Mouse (Mus musculus): ENCODE results near the gene Tceal5. TPM values are rescaled to one million over a fixed set of nuclear protein-coding genes. Genes with fewer than 3 reads are reported as not detected.

The Tceal5 gene
- polyA plus RNA-seq (2015; fragmentation: Nextera tagmentation; extraction: Ambion mirVana): 4.1 and 4.2 TPM in 2 replicates

GRCm38 (mm10) chrX:136203664-136204066 is at the start of gene Tceal5:
Tceal5 (minus strand) TSS chrX:136203876.
- no peaks in the 10 kb centered on the region for H3K4me1 ChIP-seq (replicated peaks)
- H3K4me2 ChIP-seq (replicated peaks): peak within 1 kb of the TSS; percentile 60
- peak; percentile 75 for ATAC-seq
- H3K4me3 ChIP-seq (replicated peaks): peak within 1 kb of the TSS; percentile 34
- no peaks in the 10 kb centered on the region for H3K36me3 ChIP-seq
- no peaks in the 10 kb centered on the region for H3K27me3 ChIP-seq (replicated peaks)
- H3K9ac ChIP-seq: no peak within 1 kb of the TSS
- no peaks in the 10 kb centered on the region for H3K9me3 ChIP-seq
- 26% methylated on average over 9 of the region's 9 CpGs for WGBS
- no peak within 1 kb of the TSS for H3K27ac ChIP-seq

GRCm38 (mm10) chrX:136252023-136252729 is 48.5 kb upstream of the Tceal5 start:
- Histone ChIP-seq H3K36me3 (no peaks in the 10 kb centered on the region), H3K4me2 (replicated peaks) (no peak overlapping the region), H3K9ac (no peak overlapping the region), H3K4me1 (replicated peaks) (0 out of 2 replicates have a peak, but pooled peaks cover 2% of the 10 kb centered on the region), H3K4me3 (replicated peaks) (no peak overlapping the region), H3K9me3 (no peaks in the 10 kb centered on the region), H3K27me3 (replicated peaks) (no peaks in the 10 kb centered on the region), H3K27ac (no peak overlapping the region)
- peak; percentile 58 for ATAC-seq
- 38% methylated on average over 6 of the region's 6 CpGs for WGBS

- H3K4me1 ChIP-seq (replicated peaks): 0 out of 2 replicates have a peak, but pooled peaks cover 2% of the 10 kb centered on the region
- H3K27me3 ChIP-seq (replicated peaks): no peaks in the 10 kb centered on the region
- no peaks in the 10 kb centered on the region for H3K9me3 ChIP-seq
- ATAC-seq: no peak
- no peaks in the 10 kb centered on the region for H3K36me3 ChIP-seq
- H3K4me3 ChIP-seq (replicated peaks): no peak overlapping the region
- H3K4me2 ChIP-seq (replicated peaks): no peak overlapping the region
- 40% methylated on average over 7 of the region's 7 CpGs for WGBS
- H3K9ac ChIP-seq: no peak overlapping the region
- H3K27ac ChIP-seq: no peak overlapping the region
These were observed 46.0 kb upstream of the Tceal5 start for GRCm38 (mm10) chrX:136249671-136250070.

- H3K4me2 ChIP-seq (replicated peaks): no peak overlapping the region
- no peak overlapping the region for H3K4me3 ChIP-seq (replicated peaks)
- no peaks in the 10 kb centered on the region for H3K36me3 ChIP-seq
- no peaks in the 10 kb centered on the region for H3K27me3 ChIP-seq (replicated peaks)
- H3K27ac ChIP-seq: no peak overlapping the region
- 0 out of 2 replicates have a peak, but pooled peaks cover 2% of the 10 kb centered on the region for H3K4me1 ChIP-seq (replicated peaks)
- no peaks in the 10 kb centered on the region for H3K9me3 ChIP-seq
- WGBS: 44% methylated on average over 6 of the region's 6 CpGs
- ATAC-seq: no peak
- no peak overlapping the region for H3K9ac ChIP-seq
These were observed 45.1 kb upstream of the Tceal5 start for GRCm38 (mm10) chrX:136248811-136249210.

GRCm38 (mm10) chrX:136245521-136246071 is 41.9 kb upstream of the Tceal5 start:
- Histone ChIP-seq H3K9me3 (no peaks in the 10 kb centered on the region), H3K4me2 (replicated peaks) (peak overlapping the region; percentile 43), H3K27ac (peak overlapping the region; percentile 76), H3K27me3 (replicated peaks) (no peaks in the 10 kb centered on the region), H3K4me1 (replicated peaks) (0 out of 2 replicates have a peak, but pooled peaks cover 2% of the 10 kb centered on the region), H3K9ac (peak overlapping the region; percentile 54), H3K36me3 (no peaks in the 10 kb centered on the region), H3K4me3 (replicated peaks) (peak overlapping the region; percentile 52)
- peak; percentile 82 for ATAC-seq
- 18% methylated on average over 13 of the region's 15 CpGs for WGBS

GRCm38 (mm10) chrX:136244574-136245229 is 41.0 kb upstream of the Tceal5 start, which contains the start of gene Tceal9:
Tceal9 (plus strand) TSS chrX:136245079.
- H3K9ac ChIP-seq: peak within 1 kb of the TSS; percentile 54
- no peaks in the 10 kb centered on the region for H3K36me3 ChIP-seq
- peak within 1 kb of the TSS; percentile 76 for H3K27ac ChIP-seq
- H3K27me3 ChIP-seq (replicated peaks): no peaks in the 10 kb centered on the region
- 0 out of 2 replicates have a peak, but pooled peaks cover 2% of the 10 kb centered on the region for H3K4me1 ChIP-seq (replicated peaks)
- no peaks in the 10 kb centered on the region for H3K9me3 ChIP-seq
- 17% methylated on average over 20 of the region's 20 CpGs for WGBS
- peak within 1 kb of the TSS; percentile 52 for H3K4me3 ChIP-seq (replicated peaks)
- peak; percentile 94 for ATAC-seq
- peak within 1 kb of the TSS; percentile 43 for H3K4me2 ChIP-seq (replicated peaks)

GRCm38 (mm10) chrX:136243181-136243580 is 39.5 kb upstream of the Tceal5 start:
- 0 out of 2 replicates have a peak, but pooled peaks cover 2% of the 10 kb centered on the region for H3K4me1 ChIP-seq (replicated peaks)
- H3K27ac ChIP-seq: no peak overlapping the region
- no peak overlapping the region for H3K9ac ChIP-seq
- no peaks in the 10 kb centered on the region for H3K36me3 ChIP-seq
- H3K4me2 ChIP-seq (replicated peaks): no peak overlapping the region
- H3K4me3 ChIP-seq (replicated peaks): no peak overlapping the region
- H3K27me3 ChIP-seq (replicated peaks): no peaks in the 10 kb centered on the region
- 81% methylated on average over 2 of the region's 2 CpGs for WGBS
- no peak for ATAC-seq
- H3K9me3 ChIP-seq: no peaks in the 10 kb centered on the region

- no peaks in the 10 kb centered on the region for H3K4me1 ChIP-seq (replicated peaks)
- no peak overlapping the region for H3K4me3 ChIP-seq (replicated peaks)
- no peaks in the 10 kb centered on the region for H3K9me3 ChIP-seq
- no peak overlapping the region for H3K9ac ChIP-seq
- no peaks in the 10 kb centered on the region for H3K36me3 ChIP-seq
- ATAC-seq: no peak
- no peak overlapping the region for H3K27ac ChIP-seq
- no peaks in the 10 kb centered on the region for H3K27me3 ChIP-seq (replicated peaks)
- no peak overlapping the region for H3K4me2 ChIP-seq (replicated peaks)
- 62% methylated on average over 3 of the region's 3 CpGs for WGBS
These were observed 34.4 kb upstream of the Tceal5 start for GRCm38 (mm10) chrX:136238118-136238517.

GRCm38 (mm10) chrX:136227768-136228167 is 24.1 kb upstream of the Tceal5 start:
- no peak overlapping the region for H3K9ac ChIP-seq
- 49% methylated on average over 5 of the region's 5 CpGs for WGBS
- H3K4me1 ChIP-seq (replicated peaks): no peaks in the 10 kb centered on the region
- H3K9me3 ChIP-seq: no peaks in the 10 kb centered on the region
- 0 out of 2 replicates have a peak, but pooled peaks have one; percentile 31 for ATAC-seq
- H3K36me3 ChIP-seq: no peaks in the 10 kb centered on the region
- H3K27me3 ChIP-seq (replicated peaks): no peaks in the 10 kb centered on the region; the same call in 1 of the 2 replicates
- H3K27ac ChIP-seq: no peak overlapping the region
- no peak overlapping the region for H3K4me2 ChIP-seq (replicated peaks)
- no peak overlapping the region for H3K4me3 ChIP-seq (replicated peaks)

GRCm38 (mm10) chrX:136223714-136224113 is 20.0 kb upstream of the Tceal5 start:
- Histone ChIP-seq H3K4me2 (replicated peaks) (no peak overlapping the region), H3K9ac (no peak overlapping the region), H3K9me3 (no peaks in the 10 kb centered on the region), H3K27me3 (replicated peaks) (no peaks in the 10 kb centered on the region; the same call in 1 of the 2 replicates), H3K36me3 (no peaks in the 10 kb centered on the region), H3K4me1 (replicated peaks) (no peaks in the 10 kb centered on the region), H3K4me3 (replicated peaks) (no peak overlapping the region), H3K27ac (no peak overlapping the region)
- no peak for ATAC-seq
- 71% methylated on average over 6 of the region's 6 CpGs for WGBS

- 38% methylated on average over 1 of the region's 1 CpGs for WGBS
- no peaks in the 10 kb centered on the region for H3K27me3 ChIP-seq (replicated peaks)
- H3K4me1 ChIP-seq (replicated peaks): no peaks in the 10 kb centered on the region
- no peak overlapping the region for H3K9ac ChIP-seq
- H3K4me3 ChIP-seq (replicated peaks): no peak overlapping the region
- H3K36me3 ChIP-seq: no peaks in the 10 kb centered on the region
- ATAC-seq: no peak
- H3K27ac ChIP-seq: no peak overlapping the region
- H3K9me3 ChIP-seq: no peaks in the 10 kb centered on the region
- no peak overlapping the region for H3K4me2 ChIP-seq (replicated peaks)
These were observed 12.6 kb upstream of the Tceal5 start for GRCm38 (mm10) chrX:136216303-136216702.
